Mouse (Mus musculus): ENCODE measurements around the gene Jak2. TPM values are rescaled to one million over a fixed set of nuclear protein-coding genes. Genes with fewer than 3 reads are reported as not detected.
A peak's percentile ranks its signal among the peaks of the same experiment; 100 is the strongest.

Gene Jak2
- polyA plus RNA-seq, 1 experiment from 2014 or later = 17.4 TPM

DNA sequence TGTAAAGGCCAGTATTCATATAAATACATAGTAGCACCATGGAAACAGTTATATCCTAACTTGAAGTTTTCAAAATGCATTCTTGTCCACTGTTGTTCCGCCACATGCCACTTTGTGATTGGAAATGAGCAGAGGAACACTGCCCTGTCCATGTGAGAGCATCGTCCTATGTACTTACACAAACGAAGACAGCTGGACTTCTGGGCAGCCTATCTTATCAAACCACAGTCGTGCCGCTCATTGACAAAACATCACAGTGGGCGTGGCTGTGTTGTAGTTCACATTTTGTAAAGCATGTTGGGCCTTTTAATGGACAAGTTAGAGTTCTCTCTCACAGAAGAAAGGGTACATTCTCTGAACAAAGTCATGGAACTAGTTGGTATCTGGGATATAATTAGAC lies 18.9 kb upstream of the Jak2 start:
- H3K27ac ChIP-seq = no peak overlapping the region
- peaks cover 7% of the 10 kb centered on the region for H3K4me1 ChIP-seq
- ATAC-seq (ENCODE audit: low FRiP score) = no peak
- no peak overlapping the region for H3K9ac ChIP-seq
- H3K4me3 ChIP-seq = no peak overlapping the region
- H3K27me3 ChIP-seq = no peaks in the 10 kb centered on the region
- H3K9me3 ChIP-seq (replicated peaks) = no peaks in the 10 kb centered on the region
- no peaks in the 10 kb centered on the region for H3K36me3 ChIP-seq
- WGBS = 82% methylated on average over 6 of the region's 6 CpGs
- no peak overlapping the region for H3K4me2 ChIP-seq (replicated peaks)

DNA sequence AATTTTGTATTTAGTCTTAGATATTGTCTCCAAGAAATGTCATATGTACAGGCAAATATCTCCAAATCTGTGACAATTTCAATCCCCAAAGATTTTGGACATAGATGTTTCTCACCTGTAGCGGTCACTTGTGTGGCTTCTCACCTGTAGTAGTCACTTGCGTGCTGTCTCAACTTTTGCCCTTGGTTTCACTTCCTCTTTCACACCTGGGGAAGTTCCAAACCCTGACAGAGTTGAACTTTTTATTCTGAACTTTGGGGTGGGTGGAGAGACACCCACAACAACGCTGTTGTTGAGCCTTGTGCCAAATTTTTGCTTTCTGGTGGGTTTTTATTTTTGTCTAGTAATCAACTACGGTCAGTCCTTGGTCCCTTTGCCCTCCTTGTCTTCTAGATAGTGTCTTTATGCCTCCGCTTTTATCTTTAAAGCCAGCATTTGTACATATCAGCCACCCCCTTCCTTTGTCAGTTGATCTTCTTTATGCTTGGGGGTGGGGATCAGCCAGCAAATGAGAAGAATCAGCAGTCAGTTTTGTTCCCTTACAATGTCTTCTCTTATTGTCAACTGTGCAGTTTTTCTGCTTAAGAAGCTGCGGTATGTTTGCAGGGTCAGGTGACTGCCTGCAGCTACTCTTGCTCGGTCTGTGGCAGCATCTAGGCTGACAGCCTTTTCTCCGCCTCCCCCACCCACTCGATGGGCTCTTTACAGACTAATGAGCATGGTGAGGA lies 14.8 kb upstream of the Jak2 start:
- no peak overlapping the region for H3K4me2 ChIP-seq (replicated peaks)
- peaks cover 7% of the 10 kb centered on the region for H3K4me1 ChIP-seq
- no peaks in the 10 kb centered on the region for H3K27me3 ChIP-seq
- ATAC-seq (ENCODE audit: low FRiP score) = no peak
- H3K9me3 ChIP-seq (replicated peaks) = no peaks in the 10 kb centered on the region
- H3K36me3 ChIP-seq = no peaks in the 10 kb centered on the region
- 48% methylated on average over 9 of the region's 9 CpGs for WGBS
- H3K4me3 ChIP-seq = no peak overlapping the region
- H3K9ac ChIP-seq = no peak overlapping the region
- H3K27ac ChIP-seq = no peak overlapping the region

DNA sequence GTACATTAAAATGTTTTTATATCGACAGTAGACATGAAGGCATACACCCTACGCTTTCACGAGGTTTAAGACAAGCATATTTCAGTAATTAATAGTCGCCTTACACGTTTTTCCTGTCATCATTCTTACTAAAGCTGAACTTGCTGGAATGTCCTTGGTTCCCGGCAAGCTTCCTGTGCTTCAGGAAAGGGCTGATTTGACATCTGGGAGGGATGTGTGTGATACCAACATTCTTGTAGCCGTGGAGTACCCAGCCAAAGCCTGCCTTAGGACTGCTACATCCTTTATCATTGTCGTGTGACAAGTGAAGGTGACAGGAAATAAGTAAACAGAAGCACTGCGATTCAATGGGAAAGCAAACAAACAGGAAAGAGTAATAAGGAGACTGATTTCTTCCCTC lies 13.5 kb upstream of the Jak2 start:
- no peak for ATAC-seq (ENCODE audit: low FRiP score)
- no peaks in the 10 kb centered on the region for H3K27me3 ChIP-seq
- H3K4me1 ChIP-seq = peaks cover 7% of the 10 kb centered on the region
- 59% methylated on average over 9 of the region's 9 CpGs for WGBS
- H3K4me3 ChIP-seq = no peak overlapping the region
- no peak overlapping the region for H3K9ac ChIP-seq
- no peak overlapping the region for H3K27ac ChIP-seq
- H3K9me3 ChIP-seq (replicated peaks) = no peaks in the 10 kb centered on the region
- no peaks in the 10 kb centered on the region for H3K36me3 ChIP-seq
- no peak overlapping the region for H3K4me2 ChIP-seq (replicated peaks)

DNA sequence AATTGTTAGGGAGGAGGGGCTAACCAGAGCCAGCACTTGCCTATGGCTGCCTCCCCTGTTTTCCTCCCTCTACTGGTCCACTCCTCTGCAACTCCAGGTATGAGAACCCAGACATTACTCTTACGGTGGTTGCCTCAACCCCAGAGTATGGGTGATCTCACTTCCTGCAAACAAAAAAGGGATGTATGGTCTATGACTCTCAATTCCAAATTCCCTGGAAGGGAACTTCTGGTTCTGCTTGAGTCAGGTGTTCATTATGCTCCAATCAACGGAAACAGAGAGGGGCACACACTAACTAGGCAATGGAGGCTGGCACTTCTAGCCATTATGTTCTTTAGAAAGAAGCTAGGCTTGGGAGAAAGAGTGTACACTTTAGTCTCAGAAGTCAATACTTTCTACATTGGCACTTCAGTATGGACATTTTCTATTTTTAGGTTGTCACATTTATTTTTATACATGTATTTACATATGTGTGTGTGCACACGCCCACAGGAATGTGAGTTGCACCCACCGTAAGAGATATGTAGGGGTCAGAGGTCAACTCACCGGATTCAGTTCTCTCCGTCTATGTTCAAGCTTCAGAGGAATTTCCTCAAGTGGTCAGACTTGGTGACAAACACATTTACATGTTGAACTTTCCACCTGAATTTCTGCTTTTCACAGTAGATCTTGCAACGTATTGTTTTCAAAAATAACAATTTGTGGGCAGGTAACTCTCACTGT lies 12.0 kb upstream of the Jak2 start:
- Histone ChIP-seq H3K27ac (no peak overlapping the region), H3K4me1 (peaks cover 4% of the 10 kb centered on the region; the same call in 1 of the 2 replicates), H3K36me3 (no peaks in the 10 kb centered on the region), H3K9me3 (replicated peaks) (no peaks in the 10 kb centered on the region), H3K4me2 (replicated peaks) (no peak overlapping the region), H3K9ac (no peak overlapping the region), H3K27me3 (no peaks in the 10 kb centered on the region), H3K4me3 (no peak overlapping the region)
- ATAC-seq (ENCODE audit: low FRiP score) = no peak
- WGBS = 81% methylated on average over 7 of the region's 7 CpGs

DNA sequence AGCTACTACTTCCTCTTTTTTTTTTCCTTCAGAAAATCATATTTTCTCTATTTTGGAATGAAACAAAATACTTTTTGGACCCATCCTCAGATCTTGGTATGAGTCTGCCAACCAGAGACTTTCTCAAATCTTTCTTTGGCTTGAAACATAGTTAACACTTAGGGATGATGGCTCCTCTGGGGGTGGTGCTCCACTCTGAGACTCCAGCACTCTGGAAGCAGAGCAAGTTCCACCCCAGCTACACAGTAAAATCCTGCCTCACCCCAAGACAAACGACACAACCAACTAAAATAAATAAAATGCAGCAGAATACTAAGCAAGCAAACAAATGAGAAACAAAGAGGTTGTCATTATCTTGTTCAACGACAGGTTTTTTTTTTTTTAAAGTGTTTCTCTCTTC lies 11.0 kb upstream of the Jak2 start:
- ATAC-seq (ENCODE audit: low FRiP score) = no peak

DNA sequence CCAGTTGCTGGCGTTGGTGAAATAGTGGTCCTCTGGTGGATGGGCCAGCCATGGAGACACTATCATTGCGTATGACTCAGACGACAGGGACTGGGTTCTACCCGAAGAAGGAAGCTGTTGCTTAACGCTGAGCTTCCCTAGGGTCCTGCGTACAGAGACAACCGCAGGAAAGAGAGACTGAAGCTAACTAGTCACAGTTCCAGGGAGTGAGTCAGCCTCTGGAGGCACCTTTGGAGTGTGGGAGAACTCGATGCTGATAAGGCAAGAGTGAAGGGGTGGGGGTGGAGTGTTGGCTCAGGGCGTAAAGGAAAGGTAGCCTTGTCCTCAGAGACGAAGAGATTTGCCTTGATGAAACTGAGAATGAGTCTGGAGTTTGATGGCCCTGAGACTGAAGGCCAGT lies 10.0 kb upstream of the Jak2 start:
- 75% methylated on average over 10 of the region's 10 CpGs for WGBS
- no peaks in the 10 kb centered on the region for H3K9me3 ChIP-seq (replicated peaks)

More for the DNA sequence above, 11.0 kb upstream of the Jak2 start:
- no peaks in the 10 kb centered on the region for H3K27me3 ChIP-seq
- H3K4me3 ChIP-seq = no peak overlapping the region
- no peaks in the 10 kb centered on the region for H3K9me3 ChIP-seq (replicated peaks)
- no peak overlapping the region for H3K9ac ChIP-seq
- H3K27ac ChIP-seq = no peak overlapping the region
- H3K36me3 ChIP-seq = no peaks in the 10 kb centered on the region
- H3K4me2 ChIP-seq (replicated peaks) = no peak overlapping the region
- WGBS = 72% methylated on average over 2 of the region's 2 CpGs
- peaks cover 4% of the 10 kb centered on the region; the same call in 1 of the 2 replicates for H3K4me1 ChIP-seq

DNA sequence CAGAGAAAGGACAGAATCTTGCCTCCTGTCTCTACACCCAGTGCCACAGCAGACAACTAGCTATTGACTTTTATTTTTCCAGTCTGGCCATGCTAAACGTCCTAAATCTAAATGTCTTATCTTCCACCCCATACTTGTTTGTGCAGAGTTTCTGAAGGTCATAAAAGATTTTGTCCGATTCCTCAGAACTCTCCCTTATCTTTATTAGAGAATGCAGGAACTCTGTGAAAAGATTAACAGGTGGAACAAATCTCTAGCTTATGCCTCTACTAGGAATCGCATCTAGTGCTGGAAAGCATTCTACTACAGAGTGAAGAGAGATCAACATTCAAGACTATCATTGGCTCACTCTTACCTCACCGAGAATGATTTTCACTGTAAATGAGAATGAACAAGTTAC lies 1.7 kb upstream of the Jak2 start:
- Histone ChIP-seq H3K9me3 (replicated peaks) (no peaks in the 10 kb centered on the region), H3K27ac (peak overlapping the region; percentile 98), H3K4me1 (peaks cover 43% of the 10 kb centered on the region), H3K4me2 (replicated peaks) (peak overlapping the region; percentile 68), H3K9ac (peak overlapping the region; percentile 95), H3K36me3 (no peaks in the 10 kb centered on the region), H3K4me3 (peak overlapping the region; percentile 94), H3K27me3 (no peaks in the 10 kb centered on the region)
- ATAC-seq (ENCODE audit: low FRiP score) = no peak
- WGBS = 75% methylated on average over 4 of the region's 4 CpGs

More for the DNA sequence above, 10.0 kb upstream of the Jak2 start:
- no peak overlapping the region for H3K9ac ChIP-seq
- no peak overlapping the region for H3K4me2 ChIP-seq (replicated peaks)
- no peak overlapping the region for H3K4me3 ChIP-seq
- no peaks in the 10 kb centered on the region for H3K27me3 ChIP-seq
- H3K4me1 ChIP-seq = peaks cover 4% of the 10 kb centered on the region; the same call in 1 of the 2 replicates
- no peak for ATAC-seq (ENCODE audit: low FRiP score)
- H3K36me3 ChIP-seq = no peaks in the 10 kb centered on the region
- no peak overlapping the region for H3K27ac ChIP-seq

DNA sequence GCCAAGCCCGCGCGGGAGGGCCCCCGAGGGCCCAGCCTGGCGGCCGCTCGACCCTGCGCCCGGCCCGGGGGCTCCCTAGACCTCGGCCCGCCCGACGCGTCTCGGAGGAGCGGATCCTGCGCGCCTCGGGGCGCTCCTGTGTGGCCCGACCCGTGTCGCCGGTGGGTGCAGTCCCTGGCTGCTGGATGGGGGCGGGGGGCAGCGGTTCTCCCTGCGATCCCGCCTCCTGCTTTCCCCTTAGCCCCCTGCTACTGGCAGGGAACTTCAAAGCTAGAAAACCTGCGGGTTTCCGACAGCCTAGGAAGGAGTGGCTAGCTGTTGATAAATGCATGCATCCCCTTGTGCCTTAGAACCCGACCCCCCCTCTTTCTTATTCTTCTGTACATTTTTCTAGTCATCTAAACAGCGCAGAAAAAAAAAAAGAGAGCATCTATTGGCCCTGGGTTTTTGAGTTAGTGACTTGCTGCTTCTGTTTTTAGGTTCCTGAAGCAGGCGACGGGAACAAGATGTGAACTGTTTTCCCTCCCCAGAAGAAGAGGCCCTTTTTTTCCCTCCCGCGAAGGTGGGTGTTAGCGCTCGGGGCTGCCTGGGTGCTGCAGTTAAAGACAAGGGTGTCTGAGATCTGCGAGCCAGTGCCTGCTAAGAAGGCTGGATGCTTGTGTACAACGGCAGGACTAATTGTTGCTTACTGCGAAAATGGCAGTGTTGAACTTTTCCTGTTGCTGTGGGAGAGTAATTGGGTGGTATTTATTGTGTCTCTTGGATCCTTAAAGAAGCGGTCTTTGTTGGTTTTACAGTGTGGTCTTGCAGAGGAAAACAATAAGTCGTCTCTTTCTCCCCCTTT lies 552 bp downstream of the Jak2 start:
- Histone ChIP-seq H3K27ac (peak overlapping the region; percentile 98), H3K9me3 (replicated peaks) (no peaks in the 10 kb centered on the region), H3K36me3 (no peaks in the 10 kb centered on the region), H3K4me1 (peaks cover 47% of the 10 kb centered on the region), H3K4me3 (peak overlapping the region; percentile 94), H3K4me2 (replicated peaks) (peak overlapping the region; percentile 68), H3K9ac (peak overlapping the region; percentile 95), H3K27me3 (no peaks in the 10 kb centered on the region)
- peak; percentile 76 for ATAC-seq (ENCODE audit: low FRiP score)
- 1% methylated on average over 40 of the region's 44 CpGs for WGBS

DNA sequence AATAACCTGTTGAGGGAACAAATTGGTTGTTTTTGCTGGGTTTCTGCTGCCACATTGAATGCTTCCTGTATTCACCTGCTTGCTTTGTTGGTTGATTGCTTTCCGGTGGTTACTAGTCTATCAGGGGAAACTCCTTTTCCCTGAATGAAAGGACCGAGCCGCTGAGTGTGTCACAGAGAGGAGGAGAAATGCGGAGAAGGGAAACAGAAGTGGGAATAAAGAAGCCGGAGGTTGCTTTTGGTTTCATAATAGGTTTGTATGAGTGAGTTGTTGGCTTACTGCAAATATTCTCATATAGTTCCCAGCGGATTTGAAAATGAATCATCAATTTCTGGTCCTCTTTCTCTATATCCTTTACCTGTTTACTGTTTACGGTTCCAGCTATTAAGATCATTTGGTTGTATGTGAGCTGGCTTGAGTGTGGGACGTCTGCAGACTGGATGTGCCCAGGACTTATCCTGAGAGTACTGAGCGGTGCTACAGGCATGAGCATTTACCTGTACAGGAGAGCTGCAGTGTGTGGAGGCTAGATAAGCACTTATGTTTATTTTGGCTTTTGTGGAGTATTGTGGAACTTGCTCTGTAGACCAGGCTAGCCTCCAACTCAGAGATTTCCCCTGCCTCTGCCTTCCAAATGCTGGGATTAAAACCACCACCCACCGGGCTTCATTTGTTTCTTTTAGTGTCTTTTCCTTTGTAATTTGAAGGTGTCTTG lies 1.4 kb downstream of the Jak2 start:
- H3K4me2 ChIP-seq (replicated peaks) = peak overlapping the region; percentile 68
- peak overlapping the region; percentile 98; the same call in 1 of the 2 replicates for H3K27ac ChIP-seq
- ATAC-seq (ENCODE audit: low FRiP score) = no peak
- 30% methylated on average over 10 of the region's 10 CpGs for WGBS
- no peaks in the 10 kb centered on the region for H3K27me3 ChIP-seq
- H3K9ac ChIP-seq = peak overlapping the region; percentile 95
- peak overlapping the region; percentile 94 for H3K4me3 ChIP-seq
- peaks cover 47% of the 10 kb centered on the region for H3K4me1 ChIP-seq
- H3K9me3 ChIP-seq (replicated peaks) = no peaks in the 10 kb centered on the region
- no peaks in the 10 kb centered on the region for H3K36me3 ChIP-seq

DNA sequence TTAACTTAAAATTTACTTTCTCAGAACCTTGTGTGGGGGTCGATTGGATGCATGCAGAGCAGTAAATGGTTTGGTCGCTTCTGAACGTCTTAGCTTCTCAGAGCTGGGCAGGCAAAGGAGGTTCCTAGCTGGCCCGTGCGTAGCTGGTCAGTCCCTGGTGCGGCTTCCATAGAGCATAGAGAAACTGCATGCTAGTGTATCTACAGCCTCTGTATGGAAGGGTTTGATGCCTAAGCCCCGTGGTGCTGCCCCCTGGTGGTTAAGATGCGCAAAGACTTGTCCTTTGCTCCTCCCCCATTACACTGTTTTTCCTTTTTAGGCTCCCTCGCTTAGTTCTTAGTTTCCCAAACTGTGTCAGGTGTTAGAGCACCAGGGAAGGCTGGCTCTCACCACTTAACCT lies 2.1 kb downstream of the Jak2 start:
- Histone ChIP-seq H3K4me3 (peak overlapping the region; percentile 94), H3K36me3 (no peaks in the 10 kb centered on the region), H3K27ac (no peak overlapping the region), H3K4me2 (replicated peaks) (peak overlapping the region; percentile 68), H3K9me3 (replicated peaks) (no peaks in the 10 kb centered on the region), H3K9ac (peak overlapping the region; percentile 95; the same call in 1 of the 2 replicates), H3K4me1 (peaks cover 42% of the 10 kb centered on the region), H3K27me3 (no peaks in the 10 kb centered on the region)
- ATAC-seq (ENCODE audit: low FRiP score) = peak; percentile 53
- WGBS = 2% methylated on average over 9 of the region's 9 CpGs

DNA sequence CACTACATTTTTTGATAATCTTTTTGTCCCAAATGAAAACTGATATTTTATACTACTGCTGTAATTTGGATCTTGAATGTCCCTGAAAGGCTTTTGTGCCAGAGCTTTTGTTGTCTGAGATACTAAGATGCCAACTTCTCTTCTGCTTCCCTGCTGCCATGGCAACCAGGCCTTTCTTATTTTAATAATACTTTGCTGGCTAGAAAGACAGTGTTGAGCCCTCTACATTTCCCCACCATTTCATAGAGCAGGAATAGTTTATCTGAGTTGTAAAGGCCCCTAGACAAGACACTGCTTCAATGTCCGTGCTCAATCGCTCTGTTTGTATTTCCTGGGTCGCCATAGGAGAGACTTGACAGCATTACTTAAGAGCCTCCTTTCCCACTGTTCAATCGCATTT lies 3.0 kb downstream of the Jak2 start:
- peak overlapping the region; percentile 68 for H3K4me2 ChIP-seq (replicated peaks)
- no peak for ATAC-seq (ENCODE audit: low FRiP score)
- no peaks in the 10 kb centered on the region for H3K27me3 ChIP-seq
- H3K9me3 ChIP-seq (replicated peaks) = no peaks in the 10 kb centered on the region
- no peak overlapping the region for H3K27ac ChIP-seq
- peaks cover 34% of the 10 kb centered on the region for H3K4me1 ChIP-seq
- H3K36me3 ChIP-seq = no peaks in the 10 kb centered on the region
- H3K4me3 ChIP-seq = no peak overlapping the region
- WGBS = 27% methylated on average over 4 of the region's 4 CpGs
- no peak overlapping the region for H3K9ac ChIP-seq
